Mouse (Mus musculus) small intestine, adult 2 months (tissue): ENCODE measurements around the gene Zfp991.
"Not testable (repeated sequence)": the region's sequence is repeated elsewhere in the genome, so short reads cannot be mapped to it uniquely, and the experiment has no call there.

Experiments used
- CTCF ChIP-seq: fragments of 200-500 bp; IDR thresholded peaks from 2 replicates; pipeline ENCODE4 v1.5.1; 2012; ENCODE audit warnings: low read depth, mild to moderate bottlenecking, control low read depth, inconsistent platforms, low read length, moderate library complexity, mixed read lengths; ENCODE audit not compliant: insufficient replicate concordance, insufficient read length; ENCODE audit errors: extremely low read depth
- POLR2A ChIP-seq: fragments of 200-500 bp; IDR thresholded peaks from 2 replicates; pipeline ENCODE4 v1.6.1; 2012; ENCODE audit warnings: low read depth, mild to moderate bottlenecking, control low read depth, inconsistent platforms, low read length, moderate library complexity

GRCm38 (mm10) chr4:147214233-147214632 lies 82.4 kb downstream of the Zfp991 start:
- not testable (repeated sequence) for TF ChIP-seq POLR2A, CTCF
